Mouse (Mus musculus): ENCODE results near the gene Tmem87a.

DNA sequence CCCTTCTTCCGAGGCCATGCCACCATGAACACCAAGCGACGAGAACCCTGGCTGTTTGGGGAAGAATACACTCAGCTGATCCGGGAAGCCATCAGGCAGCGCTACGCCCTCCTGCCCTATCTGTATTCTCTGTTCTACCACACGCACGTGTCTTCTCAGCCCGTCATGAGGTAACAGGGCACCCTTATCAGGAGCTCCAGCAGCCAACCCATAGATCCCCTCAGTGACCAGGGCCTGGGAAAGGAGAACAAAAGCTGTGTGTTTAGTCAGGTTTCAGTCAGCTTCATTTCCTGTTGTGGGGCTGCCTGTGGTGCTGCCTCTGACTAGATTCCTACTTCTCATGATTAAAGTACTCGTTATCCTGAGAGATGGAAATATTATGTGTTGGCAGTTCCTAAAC is 42.5 kb upstream of the Tmem87a start:
- TF ChIP-seq CTCF (conservative IDR thresholded peaks at IDR 0.05; ENCODE audit: low read length) = no peak
- no peak for TF ChIP-seq NANOG (IDR thresholded peaks at IDR 0.05; ENCODE audit: borderline replicate concordance, low read length)

Data from E14TG2a.4 (cell line).